Mouse (Mus musculus) T-helper 1 cell (primary cell): ENCODE measurements around the gene Smim14.

Experiments
- in situ Hi-C: fragments of 300-600 bp; cut with MboI, MseI; formaldehyde crosslinking; loops from one replicate; pipeline ENCODE4 v1.15.1; 2025; ENCODE audit warnings: high pct_unique_total_duplicates

Gene Smim14

GRCm38 (mm10) chr5:65521803-65522202, 15.2 kb downstream of the Smim14 start:
- in situ Hi-C loops: no loop called here

- in situ Hi-C loops: no loop called here
Measured at GRCm38 (mm10) chr5:65514635-65515278, 22.2 kb downstream of the Smim14 start.

DNA sequence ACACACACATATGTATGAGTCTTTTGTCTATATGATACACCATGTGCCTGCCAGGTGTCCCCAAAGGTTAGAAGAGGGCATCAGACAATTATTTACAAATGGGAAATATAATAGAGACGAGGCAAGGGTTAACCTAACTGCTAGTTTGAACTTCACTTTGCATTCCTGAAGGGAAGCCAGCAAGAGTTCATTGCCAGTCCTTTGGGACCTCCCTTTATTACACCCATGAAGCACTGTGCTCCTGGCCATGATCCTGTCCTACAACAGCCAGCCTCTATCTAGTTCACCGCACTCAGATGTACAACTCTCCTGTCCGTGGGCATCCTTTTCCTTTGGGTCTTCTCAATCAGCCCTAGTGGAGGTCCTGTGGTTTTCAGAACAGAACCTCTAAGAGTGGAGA, 23.5 kb downstream of the Smim14 start:
- in situ Hi-C loops: no loop called here

DNA sequence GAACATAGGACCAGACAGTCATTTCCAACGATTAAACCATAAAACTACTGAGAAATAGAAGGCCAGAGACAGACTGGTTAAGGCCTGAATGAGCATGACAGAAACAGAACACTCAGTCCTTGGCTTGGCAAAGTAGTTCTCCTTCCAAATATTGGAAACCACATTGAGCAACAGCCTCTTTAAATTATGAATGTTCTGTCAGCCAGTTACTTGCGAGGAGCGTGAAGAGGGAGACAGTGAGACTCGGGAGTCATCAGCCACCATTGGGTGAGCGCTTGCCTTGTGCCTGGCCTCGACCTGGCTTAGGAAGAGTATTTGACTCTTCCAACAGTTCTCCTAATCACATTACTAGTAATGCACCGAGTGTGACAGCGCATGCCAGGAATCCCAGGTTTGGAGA, 28.6 kb downstream of the Smim14 start:
- in situ Hi-C loops: no loop called here

- in situ Hi-C loops: no loop called here
Measured at GRCm38 (mm10) chr5:65505786-65506185, 31.2 kb downstream of the Smim14 start.

DNA sequence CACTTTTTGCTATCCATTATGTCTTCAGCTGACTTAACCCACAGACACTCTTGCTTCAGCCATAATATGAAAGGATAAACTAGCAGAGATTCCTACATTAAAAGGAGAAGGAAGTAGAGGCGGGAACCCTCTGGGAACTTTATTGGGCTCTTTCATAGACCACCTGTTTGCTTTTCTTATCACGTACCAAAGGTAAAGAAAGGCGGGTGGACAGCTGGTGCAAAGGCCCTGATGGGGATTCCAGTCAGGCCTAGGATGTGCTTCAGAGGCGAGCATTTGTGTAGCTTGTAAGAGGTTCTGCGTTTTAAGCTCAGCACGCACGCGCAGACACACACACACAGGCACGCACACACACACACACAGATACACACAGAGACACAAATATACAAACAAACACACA, 35.6 kb downstream of the Smim14 start:
- in situ Hi-C loops: loop anchor here (5.0 kb wide), 1 partner anchor 64 kb away; the partner anchor contains the start of gene Ugdh

DNA sequence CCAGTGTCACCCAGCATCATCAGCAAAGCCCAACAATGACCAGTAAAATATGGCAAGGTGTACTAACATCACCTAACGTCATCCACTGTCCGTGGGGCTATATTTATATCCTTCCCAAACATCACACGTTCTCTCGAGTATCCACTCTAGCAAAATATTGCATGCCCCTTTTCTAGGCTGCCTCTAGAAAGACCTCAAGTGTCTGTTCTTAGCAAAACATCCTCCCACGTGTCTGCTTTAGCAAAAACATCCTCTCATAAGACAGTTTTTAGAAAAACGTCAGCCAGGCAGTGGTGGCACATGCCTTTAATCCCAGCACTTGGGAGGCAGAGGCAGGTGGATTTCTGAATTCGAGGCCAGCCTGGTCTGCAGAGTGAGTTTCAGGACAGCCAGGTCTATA, 36.8 kb downstream of the Smim14 start:
- in situ Hi-C loops: loop anchor here (5.0 kb wide), 1 partner anchor 63 kb away; the partner anchor contains the start of gene Ugdh

DNA sequence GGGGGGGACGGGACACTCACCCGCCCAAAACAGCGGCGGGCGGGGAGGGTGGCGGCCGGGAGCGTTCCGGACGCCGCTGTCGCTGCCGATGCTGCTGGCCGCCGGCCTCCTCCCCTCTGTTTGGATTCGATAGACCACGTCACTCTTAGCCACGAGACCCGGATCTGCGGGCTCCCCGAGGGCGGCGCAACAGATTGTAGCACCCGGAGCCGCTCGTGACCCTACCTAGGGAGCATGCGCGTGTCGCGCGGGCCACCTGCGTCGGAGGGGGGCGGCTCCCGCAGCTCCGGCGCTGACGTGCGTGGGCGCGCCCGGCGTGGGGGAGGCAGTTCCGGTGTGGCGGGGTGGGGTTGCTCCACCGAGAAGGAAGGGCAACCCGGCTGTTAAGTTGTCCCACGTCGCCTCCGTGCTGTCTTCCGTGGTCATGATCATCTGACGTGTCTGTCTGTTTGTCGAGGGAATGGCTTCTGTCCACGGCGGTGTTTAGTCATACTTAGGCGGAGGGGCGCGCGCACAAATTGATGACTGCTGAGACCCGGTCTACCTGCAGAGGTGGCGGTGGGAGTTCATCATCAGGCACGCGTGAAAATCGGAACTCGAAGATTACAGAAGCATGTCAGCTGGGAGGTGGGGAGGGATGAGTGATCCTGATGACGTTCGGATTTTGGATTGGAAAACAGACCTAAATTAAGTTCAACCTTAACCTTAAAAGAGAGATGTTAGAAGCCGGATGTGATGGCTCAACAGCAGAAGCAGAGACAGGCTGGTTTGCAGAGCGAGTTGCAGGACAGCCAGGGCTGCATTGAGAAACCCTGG, 44.1 kb downstream of the Smim14 start, which contains the start of gene Gm43552:
Gm43552 (minus strand) TSS at position 118 of the 816 bp plus-strand sequence.
- in situ Hi-C loops: no loop called here

GRCm38 (mm10) chr5:65491767-65492715, 44.9 kb downstream of the Smim14 start:
- in situ Hi-C loops: no loop called here

DNA sequence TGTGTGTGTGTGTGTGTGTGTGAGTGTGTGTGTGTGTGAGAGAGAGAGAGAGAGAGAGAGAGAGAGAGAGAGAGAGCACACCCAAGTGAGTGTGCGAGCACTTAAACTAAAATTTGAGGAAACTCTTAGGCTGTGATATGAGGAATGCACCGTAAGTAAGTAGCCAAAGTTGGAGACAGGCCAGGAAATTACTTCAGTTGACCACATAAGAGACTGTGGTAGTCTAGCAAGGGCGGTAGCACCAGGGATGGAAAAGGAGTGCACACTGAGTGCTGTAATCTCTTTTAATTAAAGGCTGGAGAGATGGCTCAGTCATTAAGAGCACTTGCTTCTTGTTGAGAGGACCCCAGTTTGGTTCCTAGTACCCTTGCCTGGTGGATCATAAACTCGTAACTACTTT, 47.2 kb downstream of the Smim14 start:
- in situ Hi-C loops: no loop called here

DNA sequence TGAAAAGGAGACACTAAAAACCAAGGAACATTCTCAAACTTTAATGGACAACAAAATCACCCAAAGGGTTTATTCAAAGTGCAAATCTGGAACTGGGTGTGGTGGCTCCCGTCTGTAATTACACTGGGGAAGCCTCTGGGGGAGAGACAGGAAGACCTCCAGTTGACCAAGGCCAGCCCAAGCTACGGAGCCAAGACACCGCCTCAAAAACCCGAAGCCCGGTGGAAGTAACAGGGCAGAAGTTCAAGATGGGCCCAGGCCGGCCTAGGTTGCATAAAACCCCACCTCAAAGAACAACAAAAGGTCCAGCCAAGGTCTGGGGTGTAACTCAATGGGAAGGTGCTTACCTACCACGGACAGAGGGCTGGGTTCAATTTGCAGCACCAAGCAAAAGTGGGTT, 48.3 kb downstream of the Smim14 start:
- in situ Hi-C loops: no loop called here

GRCm38 (mm10) chr5:65487381-65487780, 49.6 kb downstream of the Smim14 start:
- in situ Hi-C loops: no loop called here

GRCm38 (mm10) chr5:65486514-65486913, 50.5 kb downstream of the Smim14 start:
- in situ Hi-C loops: no loop called here

DNA sequence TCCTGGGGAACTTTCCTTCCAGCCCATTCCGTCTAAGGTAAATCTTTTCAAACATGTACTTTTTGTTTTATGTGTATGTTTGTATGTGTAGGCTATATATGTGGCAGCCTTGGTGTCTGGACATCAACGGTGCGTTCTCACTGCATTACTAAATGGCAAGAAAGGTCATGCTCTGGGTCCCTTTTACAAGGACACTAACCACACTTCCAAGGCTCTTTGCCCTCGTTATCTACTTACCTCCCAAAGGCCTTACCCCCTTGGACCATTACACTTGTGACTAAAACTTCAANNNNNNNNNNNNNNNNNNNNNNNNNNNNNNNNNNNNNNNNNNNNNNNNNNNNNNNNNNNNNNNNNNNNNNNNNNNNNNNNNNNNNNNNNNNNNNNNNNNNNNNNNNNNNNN, 54.0 kb downstream of the Smim14 start:
- in situ Hi-C loops: loop anchor here (5.0 kb wide), 1 partner anchor 49 kb away; no protein-coding TSS in a partner anchor

GRCm38 (mm10) chr5:65480511-65480910, 56.5 kb downstream of the Smim14 start:
- in situ Hi-C loops: loop anchor here (5.0 kb wide), 1 partner anchor 52 kb away; no protein-coding TSS in a partner anchor

DNA sequence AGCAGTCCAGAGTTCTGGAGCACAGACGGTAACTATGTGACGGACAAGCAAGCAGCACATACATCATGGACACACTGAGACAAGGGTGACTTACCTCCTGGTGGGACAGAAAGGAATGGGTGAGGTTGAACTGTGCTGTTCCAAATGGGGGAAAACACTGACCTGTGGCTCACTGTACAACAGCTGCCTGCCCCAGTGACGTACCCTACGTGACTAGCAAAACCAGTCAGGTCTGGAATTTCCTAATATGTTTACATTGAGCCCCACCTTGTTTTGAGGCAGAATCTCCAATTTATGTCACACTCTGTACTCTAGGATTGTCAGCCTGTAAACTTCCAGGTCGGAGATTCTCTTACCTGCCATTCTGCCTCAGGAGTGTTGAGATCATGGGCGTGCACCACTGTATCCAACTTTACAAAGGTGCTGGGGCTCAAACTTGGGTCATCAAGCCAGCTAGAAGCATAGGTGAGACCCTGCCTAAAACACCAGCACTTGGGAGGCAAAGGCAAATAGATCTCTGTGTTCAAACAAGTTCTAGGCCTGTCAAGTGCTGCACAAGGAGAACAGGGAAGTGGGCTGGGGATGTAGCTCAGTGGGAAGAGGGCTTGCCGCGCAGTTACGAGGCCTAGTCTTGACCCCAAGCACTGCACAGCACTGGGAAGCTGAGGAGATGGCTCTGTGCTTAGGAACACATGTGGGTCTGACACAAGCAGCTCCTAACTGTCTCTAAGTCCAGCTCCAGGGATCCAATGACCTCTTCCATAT, 57.1 kb downstream of the Smim14 start:
- in situ Hi-C loops: loop anchor here (5.0 kb wide), 2 partner anchors 52 to 83 kb away; no protein-coding TSS in a partner anchor

DNA sequence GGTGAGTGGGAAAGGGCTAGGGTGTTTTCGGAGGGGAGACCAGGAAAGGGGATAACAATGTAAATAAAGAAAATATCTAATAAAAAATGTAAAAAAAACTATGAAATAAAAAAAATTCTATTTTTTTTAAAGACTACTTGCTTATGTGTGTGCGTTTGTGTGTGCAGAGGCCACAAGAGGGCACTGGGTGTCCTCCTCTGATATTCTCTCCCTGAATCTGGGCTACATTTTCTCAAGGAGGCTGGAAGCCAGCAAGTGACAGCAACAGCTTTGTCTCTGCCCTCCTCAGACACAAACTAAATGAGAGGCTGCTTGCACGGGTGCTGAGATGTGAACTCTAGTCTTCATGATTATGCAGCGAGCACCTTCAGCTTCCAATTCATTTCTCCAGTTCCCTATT, 58.8 kb downstream of the Smim14 start:
- in situ Hi-C loops: loop anchor here (5.0 kb wide), 1 partner anchor 81 kb away; no protein-coding TSS in a partner anchor

- in situ Hi-C loops: loop anchor here (5.0 kb wide), 1 partner anchor 79 kb away; no protein-coding TSS in a partner anchor
Measured at GRCm38 (mm10) chr5:65476739-65477138, 60.2 kb downstream of the Smim14 start.

DNA sequence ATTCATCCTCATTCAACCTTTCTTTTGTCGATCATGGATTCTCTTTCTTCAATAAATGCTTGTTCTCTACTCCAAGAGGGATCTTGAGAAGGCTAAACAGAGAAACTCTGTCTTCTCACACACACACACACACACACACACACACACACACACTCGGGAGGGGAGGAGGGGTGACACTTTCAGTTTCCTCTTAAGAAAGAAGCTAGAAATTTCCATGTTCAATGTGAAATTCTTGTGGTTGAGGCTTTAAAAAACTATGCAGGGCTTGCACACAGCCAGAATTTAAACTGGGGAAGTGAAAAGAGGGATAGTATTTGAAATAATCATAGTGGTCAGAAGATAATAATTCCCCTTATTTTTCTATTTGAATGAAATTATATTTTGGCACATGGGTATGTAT, 61.2 kb downstream of the Smim14 start:
- in situ Hi-C loops: loop anchor here (5.0 kb wide), 1 partner anchor 79 kb away; no protein-coding TSS in a partner anchor

- in situ Hi-C loops: no loop called here
Measured at GRCm38 (mm10) chr5:65469766-65470165, 67.2 kb downstream of the Smim14 start.

GRCm38 (mm10) chr5:65466911-65467310, 70.1 kb downstream of the Smim14 start:
- in situ Hi-C loops: no loop called here
